Mouse (Mus musculus): ENCODE results near the gene Ankmy1. TPM values are rescaled to one million over a fixed set of nuclear protein-coding genes. Genes with fewer than 3 reads are reported as not detected.
A peak's percentile ranks its signal among the peaks of the same experiment; 100 is the strongest.

Ankmy1 gene
- polyA plus RNA-seq, 1 experiment from 2014 or later: 0.55 TPM

MicroRNA genes within 50 kb of the gene (microRNA counts, 519-probe panel; counts per million panel counts)
- microRNA mmu-miR-149: 5,159 counts per million, percentile 87 among the panel's probes with 10 or more counts

Small RNAs within 50 kb of the gene (microRNA-seq; reads per million reads assigned to microRNA genes)
- gene Mir149: 6,982 reads per million, percentile 91 among the genes with 10 or more reads in this experiment

Other genes starting within 250 kb of the Ankmy1 start
- 79.8 and 81.4 TPM in 2 replicates for gene Gpc1, start 71.3 kb downstream of the Ankmy1 start, polyA plus RNA-seq (2016; fragmentation: Nextera tagmentation; extraction: Ambion mirVana)
- 10.8 and 10.9 TPM in 2 replicates for gene Dusp28, start 4.1 kb upstream of the Ankmy1 start, polyA plus RNA-seq (2016; fragmentation: Nextera tagmentation; extraction: Ambion mirVana)
- gene Rnpepl1, start 7.9 kb upstream of the Ankmy1 start, polyA plus RNA-seq (2016; fragmentation: Nextera tagmentation; extraction: Ambion mirVana): 38.4 and 39.4 TPM in 2 replicates
- gene Capn10, start 31.5 kb upstream of the Ankmy1 start, polyA plus RNA-seq (2016; fragmentation: Nextera tagmentation; extraction: Ambion mirVana): 42.7 and 44.7 TPM in 2 replicates
- gene Gpr35, start 48.0 kb upstream of the Ankmy1 start, polyA plus RNA-seq (2016; fragmentation: Nextera tagmentation; extraction: Ambion mirVana): 0.36 and 0.57 TPM in 2 replicates
- gene Aqp12, start 103.4 kb upstream of the Ankmy1 start, polyA plus RNA-seq (2016; fragmentation: Nextera tagmentation; extraction: Ambion mirVana): not detected in 2 replicates
- 31.4 and 34.4 TPM in 2 replicates for gene Kif1a, start 199.0 kb upstream of the Ankmy1 start, polyA plus RNA-seq (2016; fragmentation: Nextera tagmentation; extraction: Ambion mirVana)
- not detected in 2 replicates for gene Agxt, start 232.3 kb upstream of the Ankmy1 start, polyA plus RNA-seq (2016; fragmentation: Nextera tagmentation; extraction: Ambion mirVana)

All from embryonic facial prominence, embryonic 12.5 days (tissue).